Mouse (Mus musculus) left cerebral cortex, adult 18-20 months (tissue): ENCODE measurements around the gene Nipa1. TPM values are rescaled to one million over a fixed set of nuclear protein-coding genes. Genes with fewer than 3 reads are reported as not detected.
A peak's percentile ranks its signal among the peaks of the same experiment; 100 is the strongest.
"Not testable (repeated sequence)": the region's sequence is repeated elsewhere in the genome, so short reads cannot be mapped to it uniquely, and the experiment has no call there.

Source experiments
- DNase-seq, 2 experiments: peaks; one replicate each; pipeline ENCODE4 v3.0.0; 2021 to 2022; ENCODE audit warnings: low spot score in 2 of 2, mixed read lengths in 1 of 2
- long read RNA-seq, 2 experiments: library from polyadenylated mRNA; stranded (forward); transcript quantifications; one replicate each; pipeline ENCODE4 v2.0.0; 2021
- total RNA-seq, 2 experiments: library from RNA; stranded (reverse); gene quantifications; 2 replicates each; pipeline ENCODE4 v1.2.3; 2021

The Nipa1 gene
- 10 to 100 TPM; 61.8 to 64.3 TPM for total RNA-seq
- long read RNA-seq, experiment 1, transcript Nipa1-201 (5 exons, 3,183 nt) = major isoform, 35 of 53 reads
- long read RNA-seq, experiment 1, partial matches to known transcripts = 6 of 53 reads
- long read RNA-seq, experiment 1, other reads (novel, unspliced or antisense) = 12 of 53 reads
- long read RNA-seq, experiment 2, transcript Nipa1-201 (5 exons, 3,183 nt) = major isoform, 35 of 41 reads
- long read RNA-seq, experiment 2, partial matches to known transcripts = 0 of 41 reads
- long read RNA-seq, experiment 2, other reads (novel, unspliced or antisense) = 6 of 41 reads

GRCm38 (mm10) chr7:56019930-56020253, at the start of gene Nipa1:
Nipa1 (minus strand) TSS chr7:56019954.
- no peak for DNase-seq

GRCm38 (mm10) chr7:56066634-56067033, 46.9 kb upstream of the Nipa1 start:
- DNase-seq = no peak

- DNase-seq = no peak
Observed at GRCm38 (mm10) chr7:56066136-56066535, 46.4 kb upstream of the Nipa1 start.

GRCm38 (mm10) chr7:56064876-56065275, 45.1 kb upstream of the Nipa1 start:
- no peak for DNase-seq

GRCm38 (mm10) chr7:56055338-56055737, 35.6 kb upstream of the Nipa1 start:
- DNase-seq = no peak

- DNase-seq = no peak
Observed at GRCm38 (mm10) chr7:56052996-56053395, 33.2 kb upstream of the Nipa1 start.

GRCm38 (mm10) chr7:56050487-56050911, 30.7 kb upstream of the Nipa1 start:
- peak in 1 of 2 experiments; percentile 21 for DNase-seq

GRCm38 (mm10) chr7:56049831-56050321, 30.1 kb upstream of the Nipa1 start, which contains the start of gene Herc2:
Herc2 (plus strand) TSS chr7:56050196.
- DNase-seq = peak; percentile 99 to 100

- no peak for DNase-seq
Observed at GRCm38 (mm10) chr7:56047178-56047577, 27.4 kb upstream of the Nipa1 start.

- no peak for DNase-seq
Observed at GRCm38 (mm10) chr7:56044267-56044629, 24.5 kb upstream of the Nipa1 start.

GRCm38 (mm10) chr7:56043577-56044266, 24.0 kb upstream of the Nipa1 start:
- DNase-seq = no peak

GRCm38 (mm10) chr7:56042353-56042752, 22.6 kb upstream of the Nipa1 start:
- peak; percentile 85 to 90 for DNase-seq

GRCm38 (mm10) chr7:56023586-56023985, 3.8 kb upstream of the Nipa1 start:
- no peak for DNase-seq

GRCm38 (mm10) chr7:56018972-56019929, 503 bp downstream of the Nipa1 start:
- peak; percentile 62 to 81 for DNase-seq

- DNase-seq = no peak
Observed at GRCm38 (mm10) chr7:56018446-56018971, 1.2 kb downstream of the Nipa1 start.

GRCm38 (mm10) chr7:56017761-56018160, 2.0 kb downstream of the Nipa1 start:
- DNase-seq = no peak

GRCm38 (mm10) chr7:56015837-56016236, 3.9 kb downstream of the Nipa1 start:
- DNase-seq = no peak

GRCm38 (mm10) chr7:56015172-56015571, 4.6 kb downstream of the Nipa1 start:
- no peak for DNase-seq

- DNase-seq = not testable (repeated sequence)
Observed at GRCm38 (mm10) chr7:56014002-56014702, 5.6 kb downstream of the Nipa1 start.

- no peak for DNase-seq
Observed at GRCm38 (mm10) chr7:56013261-56014001, 6.3 kb downstream of the Nipa1 start.
